Mouse (Mus musculus): ENCODE data around the gene Foxe3. TPM values are rescaled to one million over a fixed set of nuclear protein-coding genes. Genes with fewer than 3 reads are reported as not detected.

The Foxe3 gene
- polyA plus RNA-seq, 1 experiment from 2014 or later, result not detected

DNA sequence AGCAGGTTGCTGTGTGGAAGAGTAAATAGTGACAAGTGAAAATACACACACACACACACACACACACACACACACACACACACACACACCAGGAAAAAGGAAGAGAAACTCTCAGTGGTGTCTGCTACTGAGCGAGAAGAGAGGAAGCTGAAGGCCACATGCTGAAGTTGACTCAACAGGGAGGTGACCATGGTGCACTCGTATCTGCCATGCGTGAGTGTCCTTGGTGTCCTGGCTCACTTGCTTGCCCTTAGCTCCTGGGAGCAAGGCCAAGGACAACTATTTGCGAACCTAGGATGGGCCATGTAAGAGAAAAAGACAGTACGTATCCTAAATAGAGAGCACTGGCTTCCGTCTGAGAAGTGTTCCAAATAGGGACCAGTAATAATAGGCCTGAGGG is 8.4 kb upstream of the Foxe3 start:
- no peak overlapping the region for H3K4me2 ChIP-seq
- H3K9me3 ChIP-seq (replicated peaks; ENCODE audit: control insufficient read depth, low read length), result no peaks in the 10 kb centered on the region
- 81% methylated on average over 6 of the region's 6 CpGs for WGBS (ENCODE audit: insufficient replicate concordance)
- H3K9ac ChIP-seq (ENCODE audit: low read depth, low read length), result no peak overlapping the region
- H3K4me3 ChIP-seq (ENCODE audit: low read depth, low read length), result no peak overlapping the region
- no peak overlapping the region for H3K27ac ChIP-seq (ENCODE audit: low read depth, low read length)
- no peaks in the 10 kb centered on the region for H3K36me3 ChIP-seq (ENCODE audit: control insufficient read depth, insufficient read depth, low read length)
- ATAC-seq (replicated peaks; ENCODE audit: insufficient number of reproducible peaks, low FRiP score, low TSS enrichment), result no peak
- H3K4me1 ChIP-seq (ENCODE audit: control insufficient read depth, insufficient read depth, low read length), result no peaks in the 10 kb centered on the region
- H3K27me3 ChIP-seq (ENCODE audit: control insufficient read depth, insufficient read depth, low read length), result peaks cover 28% of the 10 kb centered on the region

GRCm38 (mm10) chr4:114932747-114933146 is 6.9 kb upstream of the Foxe3 start:
- no peaks in the 10 kb centered on the region for H3K36me3 ChIP-seq (ENCODE audit: control insufficient read depth, insufficient read depth, low read length)
- no peak for ATAC-seq (replicated peaks; ENCODE audit: insufficient number of reproducible peaks, low FRiP score, low TSS enrichment)
- H3K4me2 ChIP-seq, result no peak overlapping the region
- H3K4me1 ChIP-seq (ENCODE audit: control insufficient read depth, insufficient read depth, low read length), result no peaks in the 10 kb centered on the region
- no peak overlapping the region for H3K27ac ChIP-seq (ENCODE audit: low read depth, low read length)
- no peak overlapping the region for H3K9ac ChIP-seq (ENCODE audit: low read depth, low read length)
- H3K27me3 ChIP-seq (ENCODE audit: control insufficient read depth, insufficient read depth, low read length), result peaks cover 43% of the 10 kb centered on the region
- 86% methylated on average over 4 of the region's 4 CpGs for WGBS (ENCODE audit: insufficient replicate concordance)
- no peaks in the 10 kb centered on the region for H3K9me3 ChIP-seq (replicated peaks; ENCODE audit: control insufficient read depth, low read length)
- H3K4me3 ChIP-seq (ENCODE audit: low read depth, low read length), result no peak overlapping the region

DNA sequence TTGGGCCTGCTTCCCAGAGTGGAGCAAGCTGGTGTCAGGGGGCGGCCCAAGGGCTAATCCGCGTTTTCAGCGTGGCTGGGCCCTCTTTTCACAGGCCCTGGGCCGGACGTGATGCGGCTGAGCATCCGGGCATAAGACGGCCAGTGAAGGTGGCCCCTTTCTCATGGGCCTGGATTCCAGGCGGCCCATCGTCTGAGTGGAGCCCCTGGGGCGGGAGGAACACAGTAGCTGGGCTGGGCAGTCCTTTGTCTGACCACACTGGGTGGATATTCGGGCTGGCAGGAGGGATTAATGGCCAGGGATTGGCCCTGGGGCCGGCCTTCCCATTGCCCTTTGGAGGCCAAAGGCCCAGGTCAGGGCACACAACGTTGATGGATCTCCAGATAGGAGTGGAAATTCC is 3.3 kb upstream of the Foxe3 start:
- Histone ChIP-seq H3K4me1 (ENCODE audit: control insufficient read depth, insufficient read depth, low read length) (0 out of 2 replicates have a peak, but pooled peaks cover 2% of the 10 kb centered on the region), H3K4me3 (ENCODE audit: low read depth, low read length) (no peak overlapping the region), H3K27ac (ENCODE audit: low read depth, low read length) (no peak overlapping the region), H3K4me2 (no peak overlapping the region), H3K9me3 (replicated peaks; ENCODE audit: control insufficient read depth, low read length) (no peaks in the 10 kb centered on the region), H3K36me3 (ENCODE audit: control insufficient read depth, insufficient read depth, low read length) (no peaks in the 10 kb centered on the region), H3K9ac (ENCODE audit: low read depth, low read length) (no peak overlapping the region), H3K27me3 (ENCODE audit: control insufficient read depth, insufficient read depth, low read length) (peaks cover 75% of the 10 kb centered on the region)
- WGBS (ENCODE audit: insufficient replicate concordance), result 39% methylated on average over 15 of the region's 15 CpGs
- no peak for ATAC-seq (replicated peaks; ENCODE audit: insufficient number of reproducible peaks, low FRiP score, low TSS enrichment)

GRCm38 (mm10) chr4:114924971-114925916 is 569 bp downstream of the Foxe3 start:
- Histone ChIP-seq H3K4me3 (ENCODE audit: low read depth, low read length) (peak overlapping the region; percentile 49), H3K4me1 (ENCODE audit: control insufficient read depth, insufficient read depth, low read length) (0 out of 2 replicates have a peak, but pooled peaks cover 2% of the 10 kb centered on the region), H3K4me2 (peak overlapping the region; percentile 76), H3K27ac (ENCODE audit: low read depth, low read length) (no peak overlapping the region), H3K36me3 (ENCODE audit: control insufficient read depth, insufficient read depth, low read length) (no peaks in the 10 kb centered on the region), H3K27me3 (ENCODE audit: control insufficient read depth, insufficient read depth, low read length) (peaks cover 78% of the 10 kb centered on the region), H3K9me3 (replicated peaks; ENCODE audit: control insufficient read depth, low read length) (no peaks in the 10 kb centered on the region), H3K9ac (ENCODE audit: low read depth, low read length) (no peak overlapping the region)
- WGBS (ENCODE audit: insufficient replicate concordance), result 1% methylated on average over 113 of the region's 125 CpGs
- 0 out of 2 replicates have a peak, but pooled peaks have one; percentile 32 for ATAC-seq (replicated peaks; ENCODE audit: insufficient number of reproducible peaks, low FRiP score, low TSS enrichment)

- H3K4me1 ChIP-seq (ENCODE audit: control insufficient read depth, insufficient read depth, low read length), result no peaks in the 10 kb centered on the region
- H3K4me2 ChIP-seq, result no peak overlapping the region
- H3K9ac ChIP-seq (ENCODE audit: low read depth, low read length), result no peak overlapping the region
- H3K36me3 ChIP-seq (ENCODE audit: control insufficient read depth, insufficient read depth, low read length), result no peaks in the 10 kb centered on the region
- peaks cover 59% of the 10 kb centered on the region for H3K27me3 ChIP-seq (ENCODE audit: control insufficient read depth, insufficient read depth, low read length)
- H3K27ac ChIP-seq (ENCODE audit: low read depth, low read length), result no peak overlapping the region
- H3K9me3 ChIP-seq (replicated peaks; ENCODE audit: control insufficient read depth, low read length), result no peaks in the 10 kb centered on the region
- WGBS (ENCODE audit: insufficient replicate concordance), result 46% methylated on average over 2 of the region's 2 CpGs
- no peak for ATAC-seq (replicated peaks; ENCODE audit: insufficient number of reproducible peaks, low FRiP score, low TSS enrichment)
- H3K4me3 ChIP-seq (ENCODE audit: low read depth, low read length), result no peak overlapping the region
Measured at GRCm38 (mm10) chr4:114917091-114917490, 8.7 kb downstream of the Foxe3 start.

DNA sequence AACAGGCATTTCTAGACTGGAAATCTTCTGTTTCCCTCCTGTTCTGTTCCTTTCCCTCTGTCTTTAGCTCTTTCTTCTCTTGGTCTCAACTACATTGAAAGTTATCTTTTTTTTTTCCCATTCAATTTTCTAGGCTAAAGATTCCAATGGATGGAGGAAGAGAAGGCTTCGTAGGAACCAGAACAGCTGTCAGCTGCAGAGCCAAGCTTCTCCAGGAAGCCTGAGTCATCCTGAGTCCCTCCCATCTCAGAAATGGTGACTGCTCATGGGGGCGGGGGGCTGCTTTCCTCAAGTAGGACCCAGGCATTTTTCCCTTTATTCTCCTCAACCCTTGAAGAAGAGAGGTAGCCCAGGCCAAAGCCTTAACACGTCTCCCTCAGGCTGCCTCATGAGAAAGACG is 9.8 kb downstream of the Foxe3 start:
- no peak for ATAC-seq (replicated peaks; ENCODE audit: insufficient number of reproducible peaks, low FRiP score, low TSS enrichment)
- H3K4me2 ChIP-seq, result no peak overlapping the region
- no peaks in the 10 kb centered on the region for H3K4me1 ChIP-seq (ENCODE audit: control insufficient read depth, insufficient read depth, low read length)
- WGBS (ENCODE audit: insufficient replicate concordance), result 40% methylated on average over 4 of the region's 4 CpGs
- H3K9ac ChIP-seq (ENCODE audit: low read depth, low read length), result no peak overlapping the region
- no peaks in the 10 kb centered on the region for H3K9me3 ChIP-seq (replicated peaks; ENCODE audit: control insufficient read depth, low read length)
- H3K27ac ChIP-seq (ENCODE audit: low read depth, low read length), result no peak overlapping the region
- H3K4me3 ChIP-seq (ENCODE audit: low read depth, low read length), result no peak overlapping the region
- peaks cover 66% of the 10 kb centered on the region for H3K27me3 ChIP-seq (ENCODE audit: control insufficient read depth, insufficient read depth, low read length)
- H3K36me3 ChIP-seq (ENCODE audit: control insufficient read depth, insufficient read depth, low read length), result no peaks in the 10 kb centered on the region

DNA sequence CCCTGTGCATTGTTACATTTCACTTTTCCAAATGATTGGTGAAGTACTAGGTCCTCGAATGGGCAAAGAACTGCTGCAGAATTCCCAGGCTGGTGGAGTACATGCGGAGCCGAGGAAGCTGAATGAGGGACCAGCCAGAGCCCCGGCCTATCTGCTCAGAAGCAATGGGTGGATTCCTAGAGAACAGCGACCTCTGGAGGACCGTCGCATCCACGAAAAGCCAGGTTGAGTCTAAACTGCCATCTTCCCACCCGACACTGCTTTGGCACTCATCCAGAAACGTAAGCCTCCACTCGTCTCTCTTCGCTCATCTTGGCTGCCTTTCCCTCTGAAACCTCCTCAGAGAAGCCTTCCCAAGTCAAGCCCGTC is 12.2 kb downstream of the Foxe3 start:
- H3K9me3 ChIP-seq (replicated peaks; ENCODE audit: control insufficient read depth, low read length), result no peaks in the 10 kb centered on the region
- no peak overlapping the region for H3K9ac ChIP-seq (ENCODE audit: low read depth, low read length)
- no peaks in the 10 kb centered on the region for H3K4me1 ChIP-seq (ENCODE audit: control insufficient read depth, insufficient read depth, low read length)
- no peak overlapping the region for H3K4me2 ChIP-seq
- no peak overlapping the region for H3K4me3 ChIP-seq (ENCODE audit: low read depth, low read length)
- H3K27ac ChIP-seq (ENCODE audit: low read depth, low read length), result no peak overlapping the region
- peaks cover 83% of the 10 kb centered on the region for H3K27me3 ChIP-seq (ENCODE audit: control insufficient read depth, insufficient read depth, low read length)
- no peaks in the 10 kb centered on the region for H3K36me3 ChIP-seq (ENCODE audit: control insufficient read depth, insufficient read depth, low read length)
- 3% methylated on average over 13 of the region's 13 CpGs for WGBS (ENCODE audit: insufficient replicate concordance)
- ATAC-seq (replicated peaks; ENCODE audit: insufficient number of reproducible peaks, low FRiP score, low TSS enrichment), result no peak

DNA sequence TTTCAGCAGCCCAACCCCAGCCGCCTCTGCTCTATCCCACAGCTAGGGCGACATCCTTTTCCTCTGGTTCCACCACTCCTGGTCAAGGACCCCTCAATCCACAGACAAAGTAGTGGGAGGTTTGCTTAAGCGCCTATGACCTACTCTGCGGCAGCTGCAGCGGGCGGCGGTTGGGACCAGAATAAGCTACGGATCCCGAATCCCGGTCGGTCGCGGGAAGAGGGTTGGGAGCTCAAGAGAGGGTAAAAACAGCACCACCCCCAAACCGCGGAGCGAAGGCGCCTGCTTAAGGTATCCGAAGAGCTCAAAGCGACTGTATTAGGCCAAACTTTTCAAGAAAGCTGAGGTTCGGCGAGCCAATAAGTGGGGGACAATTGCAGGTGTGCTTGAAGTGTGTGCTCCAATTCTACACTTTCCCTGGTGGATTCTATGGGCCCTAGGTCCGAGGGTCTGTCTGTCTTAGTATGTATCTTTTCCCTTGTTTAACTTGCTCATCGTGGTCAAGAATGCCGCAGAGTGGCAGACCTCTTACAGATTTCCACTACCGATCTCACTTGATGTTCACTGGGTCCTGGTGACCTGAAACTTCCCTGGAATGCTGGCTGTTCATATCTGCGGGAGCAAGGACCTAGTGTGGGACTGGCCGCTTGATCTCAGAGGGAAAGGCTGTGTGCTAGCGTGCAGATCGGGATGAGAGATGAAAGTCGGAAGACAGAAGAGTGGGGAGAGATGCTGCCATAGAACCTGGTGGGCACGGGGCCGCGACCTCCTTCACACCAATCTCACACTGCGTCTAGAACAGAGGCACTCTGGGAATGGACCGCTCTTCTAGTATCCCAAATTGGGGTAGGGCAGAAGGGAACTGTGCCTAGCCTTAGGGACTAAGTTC is 12.9 kb downstream of the Foxe3 start:
- ATAC-seq (replicated peaks; ENCODE audit: insufficient number of reproducible peaks, low FRiP score, low TSS enrichment), result no peak
- H3K4me2 ChIP-seq, result no peak overlapping the region

More for the DNA sequence above, 12.9 kb downstream of the Foxe3 start:
- no peaks in the 10 kb centered on the region for H3K9me3 ChIP-seq (replicated peaks; ENCODE audit: control insufficient read depth, low read length)
- H3K27me3 ChIP-seq (ENCODE audit: control insufficient read depth, insufficient read depth, low read length), result peaks cover 89% of the 10 kb centered on the region
- no peak overlapping the region for H3K4me3 ChIP-seq (ENCODE audit: low read depth, low read length)
- H3K4me1 ChIP-seq (ENCODE audit: control insufficient read depth, insufficient read depth, low read length), result no peaks in the 10 kb centered on the region; the same call in 1 of the 2 replicates
- WGBS (ENCODE audit: insufficient replicate concordance), result 3% methylated on average over 35 of the region's 35 CpGs
- H3K27ac ChIP-seq (ENCODE audit: low read depth, low read length), result no peak overlapping the region
- no peak overlapping the region for H3K9ac ChIP-seq (ENCODE audit: low read depth, low read length)
- H3K36me3 ChIP-seq (ENCODE audit: control insufficient read depth, insufficient read depth, low read length), result no peaks in the 10 kb centered on the region
